Mouse (Mus musculus) liver, adult 2 months (tissue): Measurements from ENCODE around the gene Rarres2. TPM values are rescaled to one million over a fixed set of nuclear protein-coding genes. Genes with fewer than 3 reads are reported as not detected.

Experiments used
- DNase-seq: peaks from one replicate; pipeline ENCODE4 v3.0.0-alpha.2; 2011; ENCODE audit warnings: low read depth, low spot score; ENCODE audit errors: extremely low read depth
- H3K27ac ChIP-seq: fragments of 200-500 bp; replicated peaks from 2 replicates; pipeline ENCODE4 v1.5.1; 2012; ENCODE audit warnings: low read depth, mild to moderate bottlenecking, control low read depth, inconsistent platforms, low read length; ENCODE audit not compliant: insufficient read depth
- H3K27me3 ChIP-seq: fragments of 200-500 bp; 2 replicates; pipeline ENCODE4 v1.6.1; 2012; ENCODE audit warnings: mild to moderate bottlenecking, moderate library complexity, low read length, inconsistent platforms; ENCODE audit not compliant: control insufficient read depth, insufficient read depth
- H3K36me3 ChIP-seq: fragments of 200-500 bp; 2 replicates; pipeline ENCODE4 v1.6.1; 2012; ENCODE audit warnings: low read length, inconsistent platforms; ENCODE audit not compliant: control insufficient read depth, insufficient read depth
- H3K4me1 ChIP-seq: fragments of 200-500 bp; 2 replicates; pipeline ENCODE4 v1.6.1; 2011; ENCODE audit warnings: low read length; ENCODE audit not compliant: control insufficient read depth, insufficient read depth
- H3K4me3 ChIP-seq: fragments of 200-500 bp; 2 replicates; pipeline ENCODE4 v1.5.1; 2011; ENCODE audit warnings: low read depth, mild to moderate bottlenecking, control low read depth, low read length, moderate library complexity; ENCODE audit not compliant: insufficient read depth
- H3K79me2 ChIP-seq: fragments of 200-500 bp; 2 replicates; pipeline ENCODE4 v1.6.1; 2012; ENCODE audit warnings: inconsistent platforms, mild to moderate bottlenecking, low read length, moderate library complexity; ENCODE audit not compliant: control insufficient read depth, insufficient read depth
- H3K9ac ChIP-seq: fragments of 200-500 bp; 2 replicates; pipeline ENCODE4 v1.6.1; 2012; ENCODE audit warnings: low read depth, mild to moderate bottlenecking, control low read depth, inconsistent platforms, low read length
- CTCF ChIP-seq: fragments of 200-500 bp; IDR thresholded peaks from 2 replicates; pipeline ENCODE4 v1.5.1; 2011; ENCODE audit warnings: low read depth, low read length, control low read depth
- POLR2A ChIP-seq: fragments of 200-500 bp; IDR thresholded peaks from 2 replicates; pipeline ENCODE4 v1.6.1; 2011; ENCODE audit warnings: low read length, control low read depth; ENCODE audit not compliant: insufficient read depth; ENCODE audit errors: extremely low read depth
- WGBS: fragments of 180-500 bp; shearing (Covaris S2); methylation state at CpG from one replicate; pipeline ENCODE4 v1.1.7; 2018; 5-methylcytosine and 5-hydroxymethylcytosine counted together
- polyA plus RNA-seq: library from polyadenylated mRNA; depleted of rRNA; stranded (reverse); fragments of >200 nt; gene quantifications from 2 replicates; pipeline ENCODE4 v1.2.3, GENCODE M21; 2012
- total RNA-seq: library from RNA; depleted of rRNA; stranded (reverse); fragments of >200 nt; gene quantifications from 2 replicates; pipeline ENCODE4 v1.2.3, GENCODE M21; 2014

Gene Rarres2
- total and polyA plus RNA-seq, 2 experiments, result 1,160 to 1,282 TPM

DNA sequence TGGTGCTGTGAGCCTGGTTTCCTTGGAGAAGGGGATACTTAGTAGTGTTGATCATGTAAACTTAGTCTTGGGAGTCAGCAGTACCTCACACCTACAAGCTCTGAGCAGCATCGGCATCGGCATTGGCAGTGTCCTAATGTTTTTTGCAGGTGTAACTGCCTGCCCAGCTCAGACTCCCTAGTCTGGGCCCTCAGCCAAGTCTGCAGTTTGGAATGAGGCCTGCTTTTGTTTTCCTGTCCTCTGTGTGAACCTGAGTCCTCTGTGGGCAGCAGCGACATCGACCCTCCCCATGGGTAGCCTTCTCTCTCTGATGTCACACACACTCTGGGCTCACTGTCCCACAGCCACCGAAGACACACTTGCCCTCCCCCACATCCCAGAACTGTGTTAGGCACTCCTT, 6.3 kb downstream of the Rarres2 start:
- Histone ChIP-seq H3K36me3 (0 out of 2 replicates have a peak, but pooled peaks cover 1% of the 10 kb centered on the region), H3K27ac (peak overlapping the region; percentile 64), H3K79me2 (no peaks in the 10 kb centered on the region), H3K27me3 (no peaks in the 10 kb centered on the region), H3K4me1 (peaks cover 31% of the 10 kb centered on the region), H3K9ac (peak overlapping the region; percentile 3; the same call in 1 of the 2 replicates), H3K4me3 (no peak overlapping the region)
- peak; percentile 88 for DNase-seq
- no peak for TF ChIP-seq POLR2A
- 10% methylated on average over 5 of the region's 5 CpGs for WGBS

DNA sequence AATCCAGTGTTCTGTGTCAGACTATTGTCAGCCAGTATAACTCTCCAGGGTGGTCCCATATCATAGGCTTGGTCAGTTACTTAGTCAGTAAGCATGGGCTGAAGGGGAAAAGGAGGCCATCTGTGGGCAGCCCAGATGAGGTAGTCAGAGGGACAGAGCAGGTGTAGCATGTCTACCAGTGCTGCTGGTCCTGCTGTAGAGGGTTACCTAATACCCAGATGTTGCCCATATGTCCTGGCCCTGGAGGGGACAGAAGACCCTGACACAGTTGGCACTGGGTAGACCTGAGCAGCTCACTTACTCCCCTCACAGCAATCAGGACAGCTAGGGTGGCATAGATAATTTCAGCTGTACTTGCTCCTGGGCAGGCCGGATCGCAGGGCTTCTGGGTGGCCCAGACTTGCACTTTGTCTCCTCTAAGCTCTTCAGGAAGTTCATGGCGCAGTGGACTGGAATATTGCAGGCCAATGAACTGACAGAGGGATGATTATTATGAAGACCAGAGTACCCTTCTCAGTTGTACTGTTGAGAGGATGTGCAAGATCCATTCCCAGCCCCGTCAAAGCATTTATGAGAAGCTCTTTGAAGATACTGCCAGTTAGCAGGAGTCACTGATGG, 6.8 kb downstream of the Rarres2 start:
- H3K4me1 ChIP-seq, result peaks cover 28% of the 10 kb centered on the region
- no peak overlapping the region for H3K9ac ChIP-seq
- no peaks in the 10 kb centered on the region for H3K27me3 ChIP-seq
- no peak overlapping the region for H3K4me3 ChIP-seq
- DNase-seq, result no peak
- H3K79me2 ChIP-seq, result no peaks in the 10 kb centered on the region
- 67% methylated on average over 4 of the region's 4 CpGs for WGBS
- TF ChIP-seq CTCF (no peak), POLR2A (no peak)
- H3K27ac ChIP-seq, result no peak overlapping the region
- H3K36me3 ChIP-seq, result 0 out of 2 replicates have a peak, but pooled peaks cover 3% of the 10 kb centered on the region

DNA sequence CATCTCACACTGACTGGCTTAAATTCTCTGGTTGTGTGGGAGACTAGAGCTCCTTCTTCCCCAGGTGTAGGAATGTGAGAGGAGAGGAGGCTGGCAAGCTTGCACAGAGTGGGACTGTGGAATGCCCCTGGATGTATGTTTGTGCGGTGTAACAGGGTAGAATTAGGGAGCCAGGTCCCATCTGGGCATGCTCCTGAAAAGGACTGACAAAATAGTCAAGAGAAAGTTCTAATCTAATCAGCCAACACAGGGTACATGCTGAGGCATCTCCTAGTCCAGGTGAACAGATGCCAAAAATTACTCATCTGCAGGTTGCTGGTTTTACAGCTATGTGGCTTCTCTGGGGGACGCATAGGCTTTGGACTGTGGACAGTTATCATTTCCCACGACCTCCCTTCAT, 16.6 kb downstream of the Rarres2 start:
- no peak for DNase-seq
- WGBS, result 94% methylated on average over 3 of the region's 3 CpGs
- Histone ChIP-seq H3K27ac (no peak overlapping the region), H3K9ac (no peak overlapping the region), H3K79me2 (no peaks in the 10 kb centered on the region), H3K27me3 (no peaks in the 10 kb centered on the region), H3K4me3 (no peak overlapping the region), H3K36me3 (no peaks in the 10 kb centered on the region), H3K4me1 (peaks cover 12% of the 10 kb centered on the region)
- no peak for TF ChIP-seq POLR2A
- TF ChIP-seq CTCF, result no peak

DNA sequence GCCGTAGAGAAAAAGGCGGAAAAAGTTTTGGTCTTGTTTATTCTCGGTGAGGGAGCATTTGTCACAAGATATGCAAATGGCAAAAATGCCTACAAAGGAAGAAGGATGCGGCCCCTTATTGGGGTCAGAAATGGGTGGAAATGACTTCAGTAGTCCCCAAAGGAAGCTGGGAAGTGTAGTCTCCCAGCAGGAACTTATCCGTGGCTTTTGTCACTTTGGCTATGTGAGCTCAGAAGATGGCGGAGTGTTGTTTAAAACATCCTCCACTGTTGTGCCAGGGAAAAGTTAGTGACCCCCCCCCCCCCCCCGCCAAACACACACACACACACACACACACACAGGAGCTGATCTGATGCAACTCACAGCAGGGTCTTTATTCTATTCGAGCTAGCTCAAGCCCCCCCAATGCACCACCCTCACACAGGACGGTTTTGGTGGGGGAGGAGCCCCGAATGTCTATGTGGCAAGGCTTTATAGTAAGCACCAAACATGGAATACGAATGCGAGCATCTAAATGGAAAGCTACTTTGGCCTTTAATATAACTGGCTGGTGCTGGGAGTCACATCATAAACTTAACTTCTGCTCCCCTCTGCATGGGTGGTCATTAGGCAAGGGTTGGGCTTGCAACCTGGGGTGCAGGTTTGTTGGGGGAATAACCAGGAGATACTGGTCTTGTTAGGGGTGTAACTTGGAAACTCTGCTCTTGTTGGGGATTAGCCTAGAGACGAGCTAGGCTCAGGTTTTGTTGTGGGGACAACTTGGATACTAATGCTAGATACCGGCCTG, 17.3 kb downstream of the Rarres2 start:
- H3K27ac ChIP-seq, result peak overlapping the region; percentile 97
- H3K79me2 ChIP-seq, result no peaks in the 10 kb centered on the region
- peak overlapping the region; percentile 86 for H3K9ac ChIP-seq
- no peaks in the 10 kb centered on the region for H3K36me3 ChIP-seq
- H3K27me3 ChIP-seq, result no peaks in the 10 kb centered on the region
- H3K4me3 ChIP-seq, result peak overlapping the region; percentile 65
- TF ChIP-seq CTCF (no peak), POLR2A (no peak)
- 29% methylated on average over 14 of the region's 14 CpGs for WGBS
- DNase-seq, result peak; percentile 81
- peaks cover 12% of the 10 kb centered on the region for H3K4me1 ChIP-seq

GRCm38 (mm10) chr6:48554280-48555103, 18.1 kb downstream of the Rarres2 start, which contains the start of gene Lrrc61:
Lrrc61 (plus strand) TSS chr6:48554796.
- TF ChIP-seq POLR2A (peak; percentile 60), CTCF (no peak)
- peak; percentile 90 for DNase-seq
- H3K27me3 ChIP-seq, result no peaks in the 10 kb centered on the region
- peak within 1 kb of the TSS; percentile 98 for H3K27ac ChIP-seq
- H3K9ac ChIP-seq, result peak within 1 kb of the TSS; percentile 86
- H3K4me3 ChIP-seq, result peak within 1 kb of the TSS; percentile 65
- WGBS, result under 1% methylated on average over 39 of the region's 39 CpGs
- no peaks in the 10 kb centered on the region for H3K36me3 ChIP-seq
- H3K79me2 ChIP-seq, result no peaks in the 10 kb centered on the region
- H3K4me1 ChIP-seq, result peaks cover 12% of the 10 kb centered on the region
